Mouse (Mus musculus): ENCODE measurements at regions not wholly inside any gene's neighbourhood (a gene's known extent, or its start where the extent isn't known, plus 50 kb on each side); places are given as distances from the start of the nearest gene placed in this dataset.
A peak's percentile ranks its signal among the peaks of the same experiment; 100 is the strongest.

DNA sequence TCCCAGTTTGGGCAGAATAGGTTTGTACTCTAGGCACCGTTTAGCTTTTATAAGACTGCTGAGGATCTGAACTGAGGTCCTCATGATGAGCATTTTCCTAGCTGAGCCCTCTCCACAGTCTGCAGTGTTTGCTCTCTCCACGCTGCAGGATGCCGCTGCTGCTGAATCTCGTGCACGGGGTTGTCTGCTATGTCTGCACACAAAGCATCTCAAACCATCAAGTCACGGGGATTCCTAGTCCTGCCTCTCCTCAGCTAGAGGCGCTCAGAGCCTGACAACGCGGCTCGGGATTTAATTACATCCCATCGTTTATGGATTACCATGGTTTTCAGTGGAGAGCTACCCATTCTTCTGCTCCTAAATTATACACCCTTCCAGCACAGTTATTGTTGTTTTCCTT lies 175.6 kb downstream of the Rnf144b start:
- no peak for DNase-seq

DNA sequence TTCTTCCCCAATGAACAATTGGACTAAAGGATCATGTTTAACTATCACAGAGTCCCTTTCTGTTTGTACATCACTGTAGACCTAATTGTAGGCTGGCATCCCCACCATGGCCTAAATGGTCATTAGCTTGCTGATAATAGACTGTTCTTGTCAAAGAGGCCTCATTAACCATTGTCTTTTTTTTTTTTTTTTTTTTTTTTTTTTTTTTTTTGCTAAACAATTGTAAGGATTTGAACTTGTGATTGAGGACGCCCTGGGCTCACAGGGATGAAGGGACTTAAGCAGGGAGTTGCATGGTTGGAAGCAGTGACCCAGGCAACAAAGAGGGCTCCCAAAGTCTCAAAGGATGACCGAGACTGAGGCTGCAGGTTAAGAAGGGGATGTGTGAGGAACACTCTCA lies 178.0 kb downstream of the Rnf144b start:
- no peak for DNase-seq

DNA sequence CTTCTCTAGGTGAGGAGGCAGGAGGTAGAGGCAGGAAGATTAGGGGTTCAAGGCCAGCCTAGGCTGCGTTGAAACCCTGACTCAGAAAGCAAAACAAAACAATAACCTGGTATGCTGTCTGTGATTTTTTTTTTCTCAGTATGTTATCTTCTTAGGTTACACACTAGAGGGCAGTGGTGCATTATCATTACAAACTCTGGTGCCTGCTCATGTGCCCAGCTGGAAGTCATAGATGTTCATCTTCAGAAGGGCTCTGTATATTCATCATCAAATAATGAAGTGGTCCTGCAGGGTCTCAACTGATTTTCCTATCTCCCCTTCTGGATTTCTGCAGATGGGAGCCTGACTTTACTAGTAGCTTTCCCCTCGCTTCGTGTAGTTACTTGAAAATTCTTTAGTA lies 178.6 kb downstream of the Rnf144b start:
- DNase-seq: no peak

DNA sequence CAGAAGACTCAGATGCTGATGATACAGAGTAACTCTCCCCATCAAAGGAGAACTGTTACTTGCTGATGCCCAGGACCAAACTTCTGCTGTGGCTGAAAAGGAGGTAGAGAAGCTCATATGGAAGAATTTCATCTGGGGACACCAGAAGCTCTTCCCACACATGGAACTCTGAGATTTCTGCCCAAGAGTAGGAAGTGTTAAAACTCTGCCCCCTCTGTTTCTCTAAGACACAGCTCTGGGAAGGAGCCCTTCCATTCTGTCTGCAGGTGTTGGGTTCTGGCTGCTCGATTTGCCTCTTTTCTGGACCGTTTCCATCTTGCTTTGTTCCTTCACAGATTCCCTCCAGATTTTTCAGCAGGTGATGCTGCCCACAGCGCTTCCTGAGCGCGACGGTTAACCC lies 187.0 kb downstream of the Rnf144b start:
- DNase-seq: no peak

DNA sequence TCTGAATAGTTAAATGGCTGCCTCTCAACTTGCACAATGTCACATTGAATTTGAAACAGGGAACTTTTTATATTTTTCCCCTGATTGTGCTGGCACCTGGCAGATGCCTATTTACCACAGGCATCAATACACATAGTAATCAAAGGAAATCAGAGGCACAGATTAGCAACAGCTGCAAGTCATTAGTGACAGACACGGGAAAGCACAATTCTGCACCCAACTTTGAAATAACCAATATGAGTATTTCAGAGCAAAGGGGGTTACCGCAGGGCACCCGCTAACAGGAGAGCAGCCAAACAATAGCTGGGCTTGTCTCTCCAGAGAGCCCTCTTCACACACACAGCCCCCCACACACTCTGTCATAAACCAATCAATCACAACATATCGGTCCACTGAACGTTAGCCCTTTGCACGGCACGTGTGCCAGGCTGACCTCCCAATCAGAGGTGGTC lies 188.3 kb downstream of the Rnf144b start:
- DNase-seq: no peak

- no peak for DNase-seq
Observed at GRCm38 (mm10) chr13:47319549-47319948, 197.1 kb downstream of the Rnf144b start.

DNA sequence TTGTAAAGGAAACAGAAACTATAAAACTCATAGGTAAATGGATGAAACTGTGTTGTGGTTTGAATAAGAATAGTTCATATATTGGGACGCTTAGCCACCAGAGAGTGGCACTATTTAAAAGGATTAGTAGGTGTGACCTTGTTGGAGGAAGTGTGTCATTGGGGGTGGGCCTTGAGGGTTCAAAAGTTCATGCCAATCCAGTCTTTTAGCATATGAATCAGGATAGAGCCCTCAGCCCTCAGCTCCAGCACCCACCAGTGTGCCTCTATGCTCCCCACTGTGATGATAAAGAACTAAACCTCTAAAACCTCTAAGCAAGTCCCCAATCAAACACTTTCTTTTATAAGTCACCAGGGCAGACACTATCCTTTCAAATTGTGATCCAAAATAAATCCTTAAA lies 199.4 kb downstream of the Rnf144b start:
- DNase-seq: no peak

GRCm38 (mm10) chr13:47335996-47336684 lies 213.7 kb downstream of the Rnf144b start:
- no peak for DNase-seq

- DNase-seq: peak; percentile 42
Observed at GRCm38 (mm10) chr13:47336865-47337441, 214.5 kb downstream of the Rnf144b start.

DNA sequence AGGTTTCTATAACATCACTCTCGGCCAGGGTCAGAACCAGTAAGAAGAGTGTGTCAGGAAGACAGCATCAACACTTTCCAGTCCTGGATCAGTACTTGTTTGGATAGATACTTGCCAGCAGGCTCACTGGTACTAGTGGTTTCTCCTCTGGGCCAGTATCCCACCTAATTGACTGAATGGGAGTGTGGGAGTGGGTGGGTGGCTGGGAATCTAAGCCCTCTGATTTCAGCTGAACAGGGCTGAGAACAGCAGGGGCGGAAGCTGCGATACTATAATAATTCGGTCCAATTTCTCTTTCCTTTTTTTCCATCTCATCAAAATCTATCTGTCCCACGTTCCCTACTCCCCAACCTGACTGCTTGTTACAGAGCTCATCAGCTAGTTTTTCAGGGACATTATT lies 217.0 kb downstream of the Rnf144b start:
- DNase-seq: no peak

GRCm38 (mm10) chr13:47342361-47342760 lies 219.9 kb downstream of the Rnf144b start:
- DNase-seq: no peak

GRCm38 (mm10) chr13:47345576-47345975 lies 223.1 kb downstream of the Rnf144b start:
- DNase-seq: no peak

- no peak for DNase-seq
Observed at GRCm38 (mm10) chr13:47347835-47348234, 225.4 kb downstream of the Rnf144b start.

DNA sequence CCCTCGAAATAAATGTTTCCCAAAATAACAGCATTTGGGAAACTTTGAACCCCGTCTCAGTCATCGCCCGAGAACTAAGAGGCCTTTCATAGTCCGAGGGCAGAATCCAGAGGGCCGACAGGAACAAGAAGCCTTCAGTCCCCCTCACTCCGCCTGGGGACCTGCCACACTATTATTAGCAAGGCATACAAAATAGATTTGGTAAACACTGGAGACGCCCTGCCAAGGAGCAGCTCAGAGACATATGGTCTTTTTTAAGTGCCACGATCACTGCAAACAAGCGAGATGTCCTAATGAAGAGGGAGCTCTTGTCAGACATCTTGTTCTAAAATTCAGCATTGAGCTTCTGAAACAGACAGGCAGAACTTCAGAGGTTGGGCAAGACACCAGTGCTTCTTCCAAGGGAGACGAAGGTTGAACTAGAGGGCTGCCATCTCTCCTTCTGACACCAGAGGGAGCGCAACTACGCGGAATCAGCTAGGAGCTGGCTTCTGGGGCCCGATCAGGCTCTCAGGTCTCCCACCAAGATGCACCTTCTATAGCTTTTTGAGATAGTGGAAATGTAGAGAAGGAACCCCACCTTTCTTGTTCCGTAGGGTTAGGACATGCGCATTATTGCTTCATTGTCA lies 226.2 kb downstream of the Rnf144b start:
- DNase-seq: peak; percentile 91

- peak; percentile 13 for DNase-seq
Observed at GRCm38 (mm10) chr13:47354446-47354845, 232.0 kb downstream of the Rnf144b start.

GRCm38 (mm10) chr13:47355169-47355568 lies 232.7 kb downstream of the Rnf144b start:
- DNase-seq: no peak

DNA sequence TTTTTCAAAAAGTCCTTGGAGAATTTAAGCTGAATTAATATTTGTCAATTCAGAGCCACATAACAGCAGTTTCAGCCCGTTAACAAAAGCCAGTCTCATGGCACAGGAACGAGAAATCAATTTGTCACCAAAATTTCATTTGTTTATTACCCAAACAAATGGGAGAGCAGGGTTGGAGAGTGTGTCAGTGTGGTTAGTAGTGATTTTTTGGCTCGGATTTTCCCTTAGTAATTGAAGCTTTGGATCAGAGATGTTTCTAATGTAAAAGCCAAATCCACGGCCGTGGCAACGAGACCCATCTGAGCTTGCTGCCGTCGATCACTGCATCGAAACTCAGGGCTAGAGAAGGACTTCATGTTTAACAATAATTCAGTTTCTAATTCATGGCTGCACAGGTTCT lies 236.5 kb downstream of the Rnf144b start:
- DNase-seq: no peak

DNA sequence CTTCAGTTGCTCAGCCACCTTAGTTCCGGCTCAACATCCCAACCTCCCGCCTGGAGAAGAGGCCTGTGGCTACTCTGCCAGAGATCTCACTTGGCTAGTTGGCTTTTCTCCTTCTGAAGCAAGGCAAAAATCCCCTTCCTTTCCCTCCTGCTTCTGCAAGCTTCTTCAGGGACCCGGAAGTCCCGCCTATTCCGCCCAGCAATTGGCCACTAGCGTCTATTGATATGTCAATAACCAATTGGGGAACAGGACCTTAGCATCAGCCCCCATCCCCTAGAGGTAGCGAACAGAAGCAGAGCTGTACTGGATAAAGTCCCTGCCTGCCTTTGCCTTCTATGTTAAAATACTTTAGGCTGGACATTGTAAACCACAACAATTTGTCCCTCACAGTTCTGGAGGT lies 243.3 kb downstream of the Rnf144b start:
- DNase-seq: no peak

DNA sequence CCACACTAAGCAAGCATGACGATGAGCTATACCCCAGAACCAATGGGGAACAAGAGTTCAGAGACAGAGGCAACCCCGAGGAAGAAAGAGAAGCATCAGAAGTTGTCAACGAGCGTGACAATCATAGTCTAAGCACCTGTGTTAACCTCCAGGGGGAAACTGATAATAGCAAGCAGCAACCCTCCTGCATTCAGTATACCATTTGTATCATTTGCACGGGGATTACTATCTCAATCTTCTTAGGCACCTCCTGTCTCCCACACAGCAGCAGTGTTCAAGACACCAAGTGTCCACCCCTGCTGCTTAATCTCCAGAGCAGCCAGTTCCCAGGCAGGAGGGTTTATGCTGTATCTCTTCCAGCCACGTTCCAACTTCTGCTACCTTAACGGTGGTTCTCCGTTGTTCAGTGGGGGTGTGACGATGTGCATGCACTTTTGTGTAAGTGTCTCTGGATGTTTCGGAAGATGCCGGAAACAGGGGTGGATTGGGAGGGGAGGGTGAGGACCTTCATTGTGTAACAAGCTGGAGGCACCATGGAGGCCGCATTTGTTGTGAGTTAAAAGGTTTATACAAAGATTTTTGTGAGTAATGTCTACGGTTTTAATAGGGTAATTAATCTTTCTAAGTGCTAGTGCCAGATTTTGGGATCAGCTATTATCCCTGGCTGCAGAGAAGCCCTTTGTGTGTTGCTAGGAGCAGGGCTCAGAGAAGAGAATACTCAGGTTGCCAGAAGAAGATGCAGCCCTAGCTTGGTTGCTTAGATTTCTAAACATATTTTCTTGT lies 245.8 kb downstream of the Rnf144b start:
- no peak for DNase-seq

- DNase-seq: no peak
Observed at GRCm38 (mm10) chr13:47374583-47374982, 252.1 kb downstream of the Rnf144b start.

DNA sequence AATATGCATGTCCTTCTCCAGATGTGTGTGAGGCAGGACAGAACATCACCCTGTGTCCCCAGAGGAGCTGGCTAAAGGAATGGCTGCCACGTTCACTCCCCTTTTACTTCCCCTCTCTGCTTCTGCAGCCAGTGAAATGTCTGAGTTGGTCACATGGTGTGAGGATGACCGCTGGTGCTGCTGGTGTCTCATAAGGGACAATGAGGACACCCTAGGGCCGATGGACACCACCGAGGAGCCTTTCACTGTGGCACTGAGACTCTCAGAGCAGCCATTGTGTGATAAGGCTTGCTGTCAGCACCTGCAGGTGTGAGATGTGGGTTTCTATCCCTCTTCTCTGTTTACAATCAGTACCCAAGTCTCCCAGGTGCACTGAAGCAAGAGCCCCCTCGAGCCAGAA lies 268.6 kb downstream of the Rnf144b start:
- no peak for DNase-seq

- no peak for DNase-seq
Observed at GRCm38 (mm10) chr13:47397726-47398350, 275.4 kb downstream of the Rnf144b start.

DNA sequence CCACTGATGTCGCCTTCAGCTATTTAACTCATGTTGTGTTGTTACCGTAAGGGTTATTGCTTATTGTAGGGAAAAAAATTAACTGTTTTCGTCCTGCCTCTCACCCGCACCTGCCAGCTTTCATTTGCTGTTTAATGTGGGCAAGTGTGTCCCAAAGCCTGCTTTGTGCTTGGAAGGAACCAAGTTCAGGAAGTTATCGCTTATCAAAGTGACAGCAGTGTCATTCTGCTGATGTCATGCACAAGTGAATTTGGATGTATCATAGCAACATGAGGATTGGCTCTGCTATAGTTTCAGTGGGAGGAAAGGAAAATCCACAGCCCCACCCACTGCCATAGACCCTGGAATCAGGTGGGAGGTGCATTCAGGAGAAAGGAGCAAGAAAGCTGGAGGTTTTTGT lies 276.5 kb downstream of the Rnf144b start:
- no peak for DNase-seq
